Mouse (Mus musculus) embryo, embryonic 11 days (tissue): ENCODE results near the gene Abhd16b.
"Not testable (repeated sequence)": the region's sequence is repeated elsewhere in the genome, so short reads cannot be mapped to it uniquely, and the experiment has no call there.

Experiments
- DNase-seq: peaks from one replicate; pipeline ENCODE4 v3.0.0-alpha.2; 2015

The Abhd16b gene

GRCm38 (mm10) chr2:181487338-181488277, 5.4 kb upstream of the Abhd16b start:
- DNase-seq: peak; percentile 80

GRCm38 (mm10) chr2:181491432-181492205, 1.4 kb upstream of the Abhd16b start:
- peak; percentile 27 for DNase-seq

DNA sequence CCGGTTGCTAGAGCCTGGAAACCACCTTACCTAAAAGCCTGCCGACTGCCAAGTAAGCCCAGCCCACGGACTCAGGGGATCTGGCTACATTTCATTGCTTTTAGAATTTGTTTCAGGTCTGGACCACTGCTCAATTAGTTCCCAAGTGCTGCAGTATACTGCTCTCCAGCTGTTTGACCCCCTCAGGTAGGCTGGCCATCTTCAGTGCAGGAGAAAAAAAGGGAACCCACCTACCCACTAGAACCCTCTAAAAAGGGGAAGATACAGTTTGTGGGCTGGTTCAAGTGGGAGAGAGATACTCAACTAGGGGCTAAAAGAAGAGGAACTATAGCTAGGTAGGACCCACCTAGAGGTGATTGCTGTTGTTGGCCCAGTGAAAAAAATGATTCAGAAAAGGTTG, 800 bp upstream of the Abhd16b start:
- no peak for DNase-seq

GRCm38 (mm10) chr2:181494266-181494945, 1.4 kb downstream of the Abhd16b start:
- DNase-seq: no peak

DNA sequence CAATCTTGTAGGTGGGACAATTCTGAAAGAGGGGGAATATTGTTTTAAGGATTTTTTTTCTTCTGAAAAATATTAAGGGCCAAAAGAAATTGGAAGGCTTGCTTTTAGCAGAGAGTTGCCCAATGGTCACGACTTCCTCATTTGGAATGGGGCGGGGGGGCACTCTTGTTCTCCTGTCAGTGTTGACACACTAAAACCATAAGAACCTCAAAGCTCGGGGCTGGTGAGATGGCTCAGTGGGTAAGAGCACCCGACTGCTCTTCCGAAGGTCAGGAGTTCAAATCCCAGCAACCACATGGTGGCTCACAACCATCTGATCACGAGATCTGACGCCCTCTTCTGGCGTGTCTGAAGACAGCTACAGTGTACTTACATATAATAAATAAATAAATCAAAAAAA, 2.8 kb downstream of the Abhd16b start:
- DNase-seq: not testable (repeated sequence)

GRCm38 (mm10) chr2:181496281-181496680, 3.3 kb downstream of the Abhd16b start:
- peak; percentile 82 for DNase-seq

- peak; percentile 97 for DNase-seq
Observed at GRCm38 (mm10) chr2:181496831-181497547, 4.0 kb downstream of the Abhd16b start, which contains the start of gene Tpd52l2. TSS of gene Tpd52l2 (plus strand) at chr2:181497142.

- DNase-seq: peak; percentile 74
Observed at GRCm38 (mm10) chr2:181497548-181497875, 4.5 kb downstream of the Abhd16b start.

DNA sequence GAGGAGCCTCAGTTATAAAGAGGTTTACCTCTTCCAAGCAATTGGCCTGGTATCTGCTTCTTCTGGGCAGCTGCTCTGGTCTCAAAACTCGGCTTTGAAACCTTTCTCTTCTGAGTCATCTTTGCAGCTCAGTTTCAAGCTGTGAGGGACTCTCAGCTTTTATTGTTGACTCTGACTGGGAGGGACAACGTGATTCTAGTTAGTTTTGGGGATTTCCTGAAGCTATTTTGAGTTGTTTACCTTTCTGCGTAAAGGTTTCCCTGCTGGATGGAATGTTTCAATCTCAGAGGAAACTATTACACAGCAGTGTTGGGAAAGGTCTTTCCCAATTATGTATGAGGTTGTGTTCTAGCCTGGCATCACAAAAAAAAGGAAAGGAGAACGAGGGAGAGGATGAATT, 5.6 kb downstream of the Abhd16b start:
- DNase-seq: no peak

GRCm38 (mm10) chr2:181509191-181509590, 16.2 kb downstream of the Abhd16b start:
- DNase-seq: no peak

DNA sequence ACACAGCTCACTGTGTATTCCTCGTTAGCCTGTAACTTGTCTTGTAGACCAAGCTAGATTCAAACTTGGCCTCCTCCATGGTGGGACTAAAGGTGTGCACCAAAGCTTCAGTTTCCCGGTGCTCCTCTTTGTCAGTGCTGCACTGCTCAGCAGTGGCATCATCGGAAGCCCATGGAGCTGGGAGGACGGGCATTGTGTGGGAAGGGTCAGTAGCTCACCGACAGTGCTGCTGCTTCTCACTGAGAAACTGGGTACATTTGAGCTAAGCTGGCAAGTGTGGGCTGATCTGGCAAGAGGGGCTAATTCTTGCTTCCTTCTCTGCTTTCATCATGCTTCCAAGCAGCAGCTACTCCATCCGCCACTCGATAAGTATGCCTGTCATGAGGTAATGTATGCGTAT, 18.2 kb downstream of the Abhd16b start:
- DNase-seq: no peak

GRCm38 (mm10) chr2:181519201-181519600, 26.2 kb downstream of the Abhd16b start:
- DNase-seq: peak; percentile 20

GRCm38 (mm10) chr2:181520118-181520935, 27.3 kb downstream of the Abhd16b start, which contains the start of gene Dnajc5:
TSS of gene Dnajc5 (plus strand) at chr2:181520485.
- peak; percentile 99 for DNase-seq

GRCm38 (mm10) chr2:181520936-181521227, 27.9 kb downstream of the Abhd16b start:
- DNase-seq: no peak

DNA sequence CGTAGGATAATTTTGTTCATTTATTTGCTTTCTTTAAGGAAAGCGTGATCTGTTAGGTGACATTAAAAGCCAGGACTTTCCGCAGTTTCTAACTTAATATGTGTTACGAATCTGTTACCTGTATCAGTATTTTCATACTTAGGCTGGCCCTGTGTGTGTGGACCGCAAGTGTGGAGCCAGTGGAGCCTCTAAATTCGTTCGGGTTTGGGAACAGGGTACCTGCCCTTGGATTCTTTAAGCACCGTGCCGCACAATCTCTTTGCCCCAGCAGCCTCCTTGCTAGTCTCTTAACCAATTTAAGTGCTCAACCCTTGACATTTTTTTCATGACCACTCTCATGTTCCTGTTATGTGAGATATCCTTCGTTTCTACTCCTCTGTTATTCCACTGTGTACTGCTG, 28.5 kb downstream of the Abhd16b start:
- DNase-seq: no peak

DNA sequence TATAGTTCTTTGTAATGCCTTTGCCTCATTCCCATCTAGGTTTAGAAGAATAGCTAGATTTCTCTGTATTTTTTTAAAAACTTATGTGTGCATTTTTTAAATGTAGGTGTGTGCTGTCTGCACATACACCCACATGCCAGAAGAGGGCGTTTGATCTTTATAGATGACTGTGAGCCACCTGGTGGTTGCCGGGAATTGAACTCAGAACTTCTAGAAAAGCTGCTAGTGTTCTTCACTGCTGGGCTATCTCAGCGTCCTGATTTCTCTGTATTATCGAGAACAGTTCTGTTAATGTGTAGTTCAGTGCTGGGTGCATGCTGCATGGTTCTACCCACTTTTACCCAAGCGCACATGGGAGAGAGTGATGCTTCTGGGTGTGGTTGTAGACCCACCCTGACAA, 29.8 kb downstream of the Abhd16b start:
- peak; percentile 45 for DNase-seq

DNA sequence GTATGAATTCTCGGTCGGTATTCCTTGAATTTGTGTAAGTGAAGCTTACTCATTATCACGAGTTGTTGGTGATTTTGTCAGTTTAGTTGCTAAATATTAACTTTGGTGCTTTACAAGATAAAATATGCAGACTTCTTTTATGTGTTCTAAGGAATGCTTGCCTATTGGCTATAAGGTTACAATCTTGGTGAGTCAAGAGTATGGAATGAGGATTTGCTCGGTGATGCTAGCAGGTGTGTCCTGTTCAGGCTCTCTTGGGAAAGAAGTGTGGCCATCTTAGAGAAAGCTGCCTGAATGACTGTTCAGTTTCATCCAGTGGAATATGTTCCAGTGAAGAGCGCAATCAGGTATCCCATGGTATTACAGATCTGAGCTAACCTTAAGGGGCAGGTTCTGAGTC, 32.5 kb downstream of the Abhd16b start:
- DNase-seq: no peak

DNA sequence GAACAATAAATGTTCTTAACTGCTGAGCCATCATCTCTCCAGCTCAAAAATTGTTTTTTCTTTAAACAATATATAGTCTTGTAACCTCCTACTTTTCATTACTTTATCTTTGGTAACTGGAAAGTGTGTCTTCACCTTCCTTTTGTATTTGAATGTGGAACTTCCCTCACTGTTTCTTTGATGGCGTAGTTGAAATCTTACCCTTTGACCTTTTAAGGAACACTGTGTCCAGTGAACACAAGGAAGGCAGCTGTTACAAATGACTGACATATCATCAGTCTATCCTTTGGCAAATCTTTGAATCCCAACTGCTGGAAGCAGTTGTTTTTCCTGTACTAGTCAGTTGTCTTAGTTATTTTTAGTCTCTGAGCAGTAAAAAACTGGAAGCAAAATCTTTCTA, 36.1 kb downstream of the Abhd16b start:
- DNase-seq: no peak

DNA sequence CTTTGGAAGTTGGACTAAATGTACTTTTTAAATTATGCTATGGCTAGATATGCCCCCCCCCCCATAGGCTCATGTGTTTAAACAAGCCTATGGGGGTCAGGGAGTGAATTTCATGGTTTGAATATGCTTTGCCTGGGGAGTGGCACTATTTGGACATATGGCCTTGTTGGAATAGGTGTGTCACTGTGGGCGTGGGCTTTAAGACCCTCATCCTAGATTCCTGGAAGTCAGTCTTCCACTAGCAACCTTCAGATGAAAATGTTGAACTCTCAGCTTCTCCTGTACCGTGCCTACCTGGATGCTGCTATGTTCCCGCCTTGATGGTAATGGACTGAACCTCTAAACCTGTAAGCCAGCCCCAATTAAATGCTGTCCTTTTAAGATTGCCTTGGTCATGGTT, 39.6 kb downstream of the Abhd16b start:
- DNase-seq: no peak

DNA sequence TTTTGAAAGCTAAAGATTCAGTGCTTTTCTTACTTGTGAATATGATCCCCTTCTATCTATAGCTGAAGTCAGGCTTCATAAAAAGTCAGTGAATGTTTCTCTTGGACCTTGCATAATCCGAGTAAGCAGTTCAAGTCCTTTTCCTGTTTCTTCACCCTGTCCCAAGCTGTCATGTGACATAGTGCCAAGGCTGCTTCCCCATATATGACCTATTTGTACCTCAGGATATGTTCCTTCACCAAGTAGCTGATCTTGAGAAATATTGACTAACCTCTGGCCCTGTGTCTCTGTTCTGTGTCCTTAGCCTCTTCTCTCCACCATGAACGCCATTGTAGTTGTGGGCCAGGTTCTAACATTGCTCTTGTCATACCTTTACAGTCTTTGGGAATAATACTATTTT, 43.4 kb downstream of the Abhd16b start:
- no peak for DNase-seq

GRCm38 (mm10) chr2:181537444-181538047, 44.5 kb downstream of the Abhd16b start:
- peak; percentile 19 for DNase-seq
